16 mouse cellular contexts compared by ENCODE assay signal in genomic region chrX:110678578-110678977, GRCm38 (mm10).
DNase-seq lines count a peak whose midpoint lies in the region; TF ChIP-seq lines count a peak whose summit lies in the region.
"Had no signal": no experiment of that assay in that cellular context is flagged by ENCODE, and none has a peak within 500 bp of the region (broad histone marks: within the 10 kb centered on the region; RNA-seq: fewer than 3 reads in every experiment).

No protein-coding gene starts in this region.

- no peaks in the 10 kb centered on the region for H3K9me3 ChIP-seq in MEL (replicated peaks; ENCODE audit: insufficient read depth, low read length)
- H3K9me3 ChIP-seq: G1E had no signal

- TF ChIP-seq RAD21 in MEL (IDR thresholded peaks at IDR 0.05; ENCODE audit: low read depth, low read length), result no peak

- peak; percentile 42 to 65; a peak in 3 of 4 replicates for TF ChIP-seq EP300 in MEL (IDR thresholded peaks at IDR 0.05; ENCODE audit: low read depth in 1 of 2, low read length in 2 of 2)

- H3K79me2 ChIP-seq in MEL (ENCODE audit: control insufficient read depth, insufficient read depth, low read length, poor library complexity), result no peaks in the 10 kb centered on the region

- peaks cover 0 to 12% of the 10 kb centered on the region in 2 experiments; a peak in 2 of 4 replicates for H3K4me1 ChIP-seq in MEL (ENCODE audit: control insufficient read depth in 1 of 2, insufficient read depth in 2 of 2, low read length in 2 of 2)

- no peak overlapping the region for H3K27ac ChIP-seq in MEL (ENCODE audit: control insufficient read depth, low read depth, low read length)

- TF ChIP-seq CTCF in MEL (IDR thresholded peaks at IDR 0.05 in 2 of 3, conservative IDR thresholded peaks at IDR 0.05 in 1 of 3; ENCODE audit: control insufficient read depth in 1 of 3, insufficient read depth in 1 of 3, low read depth in 2 of 3, low read length in 3 of 3, poor library complexity in 1 of 3, severe bottlenecking in 1 of 3), result no peak

- intact Hi-C loops in gastrocnemius, postnatal 14 days (cut with DNase I; ENCODE audit: low total_unique reads), result no loop called here

- no peak for TF ChIP-seq POLR2A in MEL (IDR thresholded peaks at IDR 0.05; ENCODE audit: control insufficient read depth in 1 of 2, insufficient read depth in 1 of 2, low read depth in 1 of 2, low read length in 2 of 2, poor library complexity in 1 of 2)

- H3K36me3 ChIP-seq in MEL (ENCODE audit: control insufficient read depth in 1 of 2, insufficient read depth in 2 of 2, low read length in 2 of 2), result peaks cover 0 to 6% of the 10 kb centered on the region in 2 experiments; a peak in 2 of 4 replicates
- H3K36me3 ChIP-seq: G1E had no signal

- no peaks in the 10 kb centered on the region for H3K27me3 ChIP-seq in MEL (ENCODE audit: control insufficient read depth in 1 of 2, insufficient read depth in 2 of 2, low read length in 2 of 2)
- H3K27me3 ChIP-seq: CH12.LX had no signal

- H3K4me3 ChIP-seq in MEL (ENCODE audit: control insufficient read depth in 1 of 2, insufficient read depth in 1 of 2, low read depth in 2 of 2, low read length in 2 of 2), result no peak overlapping the region

- peak; percentile 37 for DNase-seq in MEL (ENCODE audit: low read depth, low spot score)
- no peak for DNase-seq in gastrocnemius, postnatal 14 days
- DNase-seq: adrenal gland, adult 2 months; adrenal gland, adult 8-10 months; adrenal gland, postnatal 10 days; adrenal gland, postnatal 14 days; adrenal gland, postnatal 25 days; adrenal gland, postnatal 36 days; B cell, adult 2 months; cerebellum, adult 11 months; cerebellum, adult 11-12 months; cerebellum, adult 18-20 months; cerebellum, adult 2 months; cerebellum, adult 8-10 months had no signal

- no peak overlapping the region for H3K9ac ChIP-seq in MEL (ENCODE audit: control insufficient read depth, low read depth, low read length, poor library complexity, severe bottlenecking)

TF ChIP-seq in MEL, 35 proteins besides CTCF, POLR2A, EP300 and RAD21:
- TF ChIP-seq E2F4 (IDR thresholded peaks at IDR 0.05; ENCODE audit: borderline replicate concordance, low read depth, low read length) (no peak), RCOR1 (IDR thresholded peaks at IDR 0.05; ENCODE audit: low read depth, low read length) (no peak), TAL1 (IDR thresholded peaks at IDR 0.05; ENCODE audit: low read length) (no peak), UBTF (IDR thresholded peaks at IDR 0.05; ENCODE audit: borderline replicate concordance, insufficient read depth, low read depth, low read length) (no peak), POLR2AphosphoS5 (IDR thresholded peaks at IDR 0.05; ENCODE audit: borderline replicate concordance, low read depth, low read length) (no peak), GABPA (IDR thresholded peaks at IDR 0.05; ENCODE audit: low read depth, low read length) (no peak), POLR2AphosphoS2 (IDR thresholded peaks at IDR 0.05; ENCODE audit: low read length) (no peak), JUND (IDR thresholded peaks at IDR 0.05; ENCODE audit: low read depth, low read length) (no peak), CHD2 (IDR thresholded peaks at IDR 0.05; ENCODE audit: low read length) (no peak), HCFC1 (IDR thresholded peaks at IDR 0.05; ENCODE audit: low read depth, low read length) (no peak), TBP (IDR thresholded peaks at IDR 0.05; ENCODE audit: low read depth, low read length) (no peak), GATA1 (IDR thresholded peaks at IDR 0.05; ENCODE audit: low read depth, low read length) (peak; percentile 55), MAX (IDR thresholded peaks at IDR 0.05; ENCODE audit: low read length) (no peak), TCF12 (IDR thresholded peaks at IDR 0.05; ENCODE audit: low read depth, low read length) (peak; percentile 36; the same call in 1 of the 2 replicates), KAT2A (conservative IDR thresholded peaks at IDR 0.05; ENCODE audit: low read depth, low read length) (no peak), ELF1 (IDR thresholded peaks at IDR 0.05; ENCODE audit: low read depth, low read length) (no peak), SIN3A (IDR thresholded peaks at IDR 0.05; ENCODE audit: low read length) (no peak), USF2 (IDR thresholded peaks at IDR 0.05; ENCODE audit: borderline replicate concordance in 1 of 2, insufficient read depth in 1 of 2, low read depth in 1 of 2, low read length in 2 of 2) (no peak), ZMIZ1 (IDR thresholded peaks at IDR 0.05; ENCODE audit: low read depth, low read length) (no peak), ZC3H11A (IDR thresholded peaks at IDR 0.05; ENCODE audit: low read depth, low read length) (no peak), BHLHE40 (IDR thresholded peaks at IDR 0.05; ENCODE audit: borderline replicate concordance, low read depth, low read length) (no peak), NRF1 (IDR thresholded peaks at IDR 0.05; ENCODE audit: insufficient read depth, low read depth, low read length, poor library complexity, severe bottlenecking) (no peak), ETS1 (IDR thresholded peaks at IDR 0.05; ENCODE audit: low read depth, low read length) (0 out of 2 replicates have a peak, but pooled peaks have one; percentile 24), MYC (IDR thresholded peaks at IDR 0.05; ENCODE audit: low read depth, low read length) (no peak)
